Mouse (Mus musculus) kidney, adult 2 months (tissue): ENCODE measurements around the gene Samd13. TPM values are rescaled to one million over a fixed set of nuclear protein-coding genes. Genes with fewer than 3 reads are reported as not detected.

Source experiments
- DNase-seq: peaks from one replicate; pipeline ENCODE4 v3.0.0; 2021
- H3K27ac ChIP-seq: fragments of 200-500 bp; 2 replicates; pipeline ENCODE4 v1.5.1; 2012; ENCODE audit warnings: low read depth, low read length, control low read depth, inconsistent platforms; ENCODE audit not compliant: insufficient read depth
- H3K27me3 ChIP-seq: fragments of 200-500 bp; replicated peaks from 2 replicates; pipeline ENCODE4 v1.6.1; 2012; ENCODE audit warnings: mild to moderate bottlenecking, moderate library complexity, low read length, inconsistent platforms; ENCODE audit not compliant: control insufficient read depth, insufficient read depth
- H3K36me3 ChIP-seq: fragments of 200-500 bp; 2 replicates; pipeline ENCODE4 v1.6.1; 2012; ENCODE audit warnings: mild to moderate bottlenecking, moderate library complexity, low read length, inconsistent platforms; ENCODE audit not compliant: control insufficient read depth, insufficient read depth
- H3K4me1 ChIP-seq: fragments of 200-500 bp; 2 replicates; pipeline ENCODE4 v1.6.1; 2011; ENCODE audit warnings: low read length; ENCODE audit not compliant: control insufficient read depth, insufficient read depth
- H3K4me3 ChIP-seq: fragments of 200-500 bp; 2 replicates; pipeline ENCODE4 v1.5.1; 2011; ENCODE audit warnings: mild to moderate bottlenecking, low read depth, low read length, control low read depth; ENCODE audit not compliant: insufficient read depth
- CTCF ChIP-seq: fragments of 200-500 bp; conservative IDR thresholded peaks from 2 replicates; pipeline ENCODE4 v1.5.1; 2011; ENCODE audit warnings: low read depth, mild to moderate bottlenecking, control low read depth, low read length, moderate library complexity, mixed read lengths; ENCODE audit not compliant: insufficient read depth, insufficient read length
- POLR2A ChIP-seq: fragments of 200-500 bp; IDR thresholded peaks from one replicate; pipeline ENCODE4 v1.6.1; 2011; ENCODE audit warnings: low read depth, low read length, control low read depth
- WGBS: fragments of 180-500 bp; shearing (Covaris S2); methylation state at CpG from one replicate; pipeline ENCODE4 v1.1.7; 2018; 5-methylcytosine and 5-hydroxymethylcytosine counted together
- polyA plus RNA-seq: library from polyadenylated mRNA; depleted of rRNA; stranded (reverse); fragments of >200 nt; gene quantifications from 2 replicates; pipeline ENCODE4 v1.2.3, GENCODE M21; 2012

The Samd13 gene
- polyA plus RNA-seq, 1 experiment, result 0.11 TPM

DNA sequence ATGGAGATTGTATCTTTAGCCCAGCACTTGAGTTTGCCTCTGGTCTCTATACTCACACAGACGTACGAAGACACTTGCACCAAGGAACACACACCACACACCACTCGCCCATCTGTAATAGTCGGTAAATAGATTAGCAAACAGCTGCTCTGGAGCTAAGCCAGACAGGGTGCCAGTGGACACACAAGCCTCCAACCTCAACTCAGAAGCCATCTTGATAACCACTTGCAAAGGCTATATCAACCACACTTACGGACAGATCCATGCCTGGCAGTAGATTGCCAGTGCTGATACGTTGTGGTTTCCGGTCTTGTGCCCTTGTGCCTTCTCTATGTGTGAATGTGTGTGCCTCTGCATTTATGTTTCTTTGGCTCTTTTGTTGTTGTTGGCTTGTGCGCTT lies 1.0 kb upstream of the Samd13 start:
- TF ChIP-seq CTCF (no peak), POLR2A (no peak)
- no peak for DNase-seq
- Histone ChIP-seq H3K4me1 (no peaks in the 10 kb centered on the region; the same call in 1 of the 2 replicates), H3K27me3 (no peaks in the 10 kb centered on the region), H3K27ac (no peak overlapping the region), H3K36me3 (no peaks in the 10 kb centered on the region), H3K4me3 (no peak overlapping the region)
- WGBS, result 94% methylated on average over 8 of the region's 8 CpGs

DNA sequence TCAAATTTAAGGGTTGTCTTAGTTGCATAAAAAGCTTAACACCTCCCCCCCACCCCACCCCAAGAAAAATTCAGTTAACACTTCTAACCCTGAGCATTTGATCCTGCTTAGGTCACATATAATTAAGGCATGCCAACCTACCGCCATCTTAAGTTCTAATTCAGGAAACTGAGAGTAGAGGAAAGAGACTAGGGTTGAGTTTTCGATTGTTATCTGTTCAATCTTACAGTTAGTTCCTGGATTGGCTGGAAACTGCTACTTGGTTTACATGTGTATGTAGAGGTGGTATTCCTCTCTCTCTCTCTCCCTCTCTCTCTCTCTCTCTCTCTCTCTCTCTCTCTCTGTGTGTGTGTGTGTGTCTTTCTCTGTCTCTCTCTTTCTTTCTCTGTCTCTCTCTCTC lies 2.3 kb downstream of the Samd13 start:
- WGBS, result 66% methylated on average over 2 of the region's 2 CpGs
- DNase-seq, result no peak
- H3K36me3 ChIP-seq, result no peaks in the 10 kb centered on the region
- no peaks in the 10 kb centered on the region; the same call in 1 of the 2 replicates for H3K4me1 ChIP-seq
- no peak overlapping the region for H3K27ac ChIP-seq
- TF ChIP-seq POLR2A (no peak), CTCF (no peak)
- no peak overlapping the region for H3K4me3 ChIP-seq
- no peaks in the 10 kb centered on the region for H3K27me3 ChIP-seq

DNA sequence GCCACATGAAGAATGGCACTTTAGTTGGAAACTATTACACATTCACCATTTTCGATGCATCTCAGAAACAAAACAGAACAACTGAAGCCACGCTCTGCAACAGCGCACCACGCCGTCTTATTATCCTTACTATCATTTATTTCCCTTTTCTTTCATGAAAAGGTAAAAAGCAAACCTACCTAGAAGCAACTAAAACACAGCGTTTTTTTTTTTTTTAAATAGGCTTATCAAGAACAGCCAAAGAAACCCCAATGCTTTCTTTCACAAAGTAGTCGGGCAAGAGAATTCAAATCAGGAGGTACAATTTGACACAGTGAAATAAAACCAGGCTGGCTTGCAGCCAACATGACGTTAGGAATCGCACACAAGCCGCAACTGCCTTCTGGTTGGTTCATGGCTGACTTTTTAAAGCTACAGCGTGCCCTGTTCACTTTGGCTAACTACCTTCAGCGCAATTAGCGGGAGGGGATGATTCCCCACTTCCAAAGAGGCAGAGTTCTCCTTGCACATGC lies 3.2 kb downstream of the Samd13 start:
- peak; percentile 72 for DNase-seq
- 21% methylated on average over 13 of the region's 13 CpGs for WGBS

DNA sequence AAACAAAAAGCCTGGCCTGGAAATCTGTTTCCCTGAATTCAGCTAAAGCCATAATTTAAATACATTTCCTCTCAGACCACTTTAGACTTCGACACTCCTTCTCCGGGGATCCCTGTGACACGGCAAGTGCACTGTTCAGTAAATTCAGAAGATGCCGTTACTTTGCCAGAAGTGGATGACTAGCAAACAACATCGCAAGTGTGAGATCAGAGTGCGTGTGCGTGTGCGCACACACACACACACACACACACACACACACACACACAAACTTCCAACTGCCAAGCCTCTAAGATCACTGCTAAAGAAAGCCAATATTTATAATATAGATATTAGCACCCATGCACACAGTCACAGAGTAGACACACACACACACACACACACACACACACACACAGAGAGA lies 3.7 kb downstream of the Samd13 start:
- H3K36me3 ChIP-seq, result no peaks in the 10 kb centered on the region
- DNase-seq, result no peak
- no peaks in the 10 kb centered on the region for H3K27me3 ChIP-seq
- 39% methylated on average over 8 of the region's 8 CpGs for WGBS
- no peaks in the 10 kb centered on the region; the same call in 1 of the 2 replicates for H3K4me1 ChIP-seq
- TF ChIP-seq POLR2A, result no peak
- no peak for TF ChIP-seq CTCF
- H3K4me3 ChIP-seq, result peak overlapping the region; percentile 18; the same call in 1 of the 2 replicates
- no peak overlapping the region for H3K27ac ChIP-seq

More for the DNA sequence above, 3.2 kb downstream of the Samd13 start:
- peak overlapping the region; percentile 18 for H3K4me3 ChIP-seq
- H3K4me1 ChIP-seq, result no peaks in the 10 kb centered on the region; the same call in 1 of the 2 replicates
- no peaks in the 10 kb centered on the region for H3K36me3 ChIP-seq
- TF ChIP-seq POLR2A (no peak), CTCF (no peak)
- H3K27me3 ChIP-seq, result no peaks in the 10 kb centered on the region
- H3K27ac ChIP-seq, result no peak overlapping the region; the same call in 1 of the 2 replicates

DNA sequence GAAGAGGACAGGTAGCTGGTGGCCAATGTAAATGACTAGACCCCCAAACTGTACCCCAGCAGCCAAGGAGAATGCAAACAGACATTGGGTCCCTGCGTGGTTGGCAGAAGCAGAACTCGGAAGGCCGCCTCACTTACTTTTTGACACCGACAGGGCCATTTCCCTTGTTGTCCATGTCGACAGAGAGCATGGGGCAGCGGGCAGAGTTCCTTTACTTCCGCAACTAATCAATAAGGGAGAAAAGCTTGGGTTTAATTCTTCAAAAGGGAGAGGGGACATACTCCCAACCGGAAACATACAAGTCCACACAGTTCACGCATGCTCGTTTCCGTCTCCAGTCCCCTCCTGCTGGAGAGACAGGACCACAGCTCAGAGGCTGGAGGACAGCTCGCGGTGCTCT lies 4.8 kb downstream of the Samd13 start:
- no peak for DNase-seq
- Histone ChIP-seq H3K27me3 (no peaks in the 10 kb centered on the region), H3K36me3 (no peaks in the 10 kb centered on the region), H3K4me1 (no peaks in the 10 kb centered on the region; the same call in 1 of the 2 replicates), H3K27ac (no peak overlapping the region), H3K4me3 (no peak overlapping the region)
- WGBS, result 93% methylated on average over 13 of the region's 13 CpGs
- TF ChIP-seq POLR2A (no peak), CTCF (no peak)

DNA sequence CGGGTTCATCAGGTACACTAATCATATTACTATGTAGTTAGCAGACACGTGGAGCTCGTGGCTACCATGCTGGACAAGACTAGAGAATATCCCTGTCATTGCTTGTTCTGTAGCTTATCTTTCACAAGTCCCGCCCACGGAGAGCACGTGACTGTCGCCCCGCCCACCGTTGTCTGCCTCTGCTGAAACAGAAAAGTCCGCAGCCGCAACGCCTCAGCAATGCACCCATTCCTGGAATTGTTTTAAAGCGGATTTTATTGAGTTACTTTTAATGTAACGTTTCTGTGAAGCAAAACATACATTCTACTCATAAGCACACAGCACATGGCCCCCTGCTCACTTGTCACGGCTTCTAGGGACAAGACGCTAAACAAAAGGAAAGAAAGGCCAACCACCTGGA lies 5.7 kb downstream of the Samd13 start:
- Histone ChIP-seq H3K4me3 (no peak overlapping the region), H3K27me3 (no peaks in the 10 kb centered on the region), H3K36me3 (no peaks in the 10 kb centered on the region), H3K27ac (no peak overlapping the region), H3K4me1 (no peaks in the 10 kb centered on the region; the same call in 1 of the 2 replicates)
- TF ChIP-seq CTCF (no peak), POLR2A (no peak)
- WGBS, result 95% methylated on average over 16 of the region's 16 CpGs
- DNase-seq, result no peak

DNA sequence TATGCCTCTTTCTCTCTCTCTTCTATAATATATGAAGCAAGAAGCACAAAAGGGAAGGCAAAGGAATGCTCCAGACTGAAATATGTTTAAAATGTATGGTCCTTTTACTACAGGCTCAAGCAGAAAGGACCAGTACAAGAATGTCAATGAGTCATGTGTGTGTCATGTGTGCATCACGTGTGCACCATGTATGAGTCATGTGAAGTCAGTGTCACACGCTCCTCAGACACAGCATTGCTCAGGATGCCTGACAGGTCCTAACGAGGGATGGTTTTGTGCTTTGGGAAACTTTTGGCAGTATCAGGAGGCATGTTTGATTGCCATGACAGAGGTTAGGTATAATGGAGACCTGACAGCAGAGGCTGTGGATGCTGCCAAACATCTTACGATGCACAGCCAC lies 9.2 kb downstream of the Samd13 start:
- no peak for DNase-seq
- 94% methylated on average over 4 of the region's 4 CpGs for WGBS
- no peak overlapping the region for H3K4me3 ChIP-seq
- no peaks in the 10 kb centered on the region for H3K4me1 ChIP-seq
- no peaks in the 10 kb centered on the region for H3K27me3 ChIP-seq
- no peak overlapping the region for H3K27ac ChIP-seq
- H3K36me3 ChIP-seq, result no peaks in the 10 kb centered on the region
- no peak for TF ChIP-seq POLR2A
- no peak for TF ChIP-seq CTCF
